Mouse (Mus musculus) adrenal gland, postnatal 4 days (tissue): ENCODE measurements at regions not wholly inside any gene's neighbourhood (a gene's known extent, or its start where the extent isn't known, plus 50 kb on each side); places are given as distances from the start of the nearest gene placed in this dataset.

Experiments
- DNase-seq, 2 experiments: peaks; one replicate each; pipeline ENCODE4 v3.0.0; 2021 to 2022; ENCODE audit warnings: low spot score in 2 of 2, mixed read lengths in 2 of 2

GRCm38 (mm10) chr13:107904851-107905250 is 139.4 kb upstream of the Smim15 start:
- no peak for DNase-seq

GRCm38 (mm10) chr13:107904051-107904740 is 140.1 kb upstream of the Smim15 start:
- no peak for DNase-seq

GRCm38 (mm10) chr13:107903150-107903959 is 140.9 kb upstream of the Smim15 start:
- DNase-seq, result no peak

GRCm38 (mm10) chr13:107902800-107903149 is 141.5 kb upstream of the Smim15 start:
- no peak for DNase-seq

GRCm38 (mm10) chr13:107899600-107900229 is 144.5 kb upstream of the Smim15 start:
- no peak for DNase-seq

- DNase-seq, result no peak
These were observed 146.6 kb upstream of the Smim15 start for GRCm38 (mm10) chr13:107897646-107898045.

- DNase-seq, result no peak
These were observed 147.1 kb upstream of the Smim15 start for GRCm38 (mm10) chr13:107897184-107897583.

- no peak for DNase-seq
These were observed 150.6 kb upstream of the Smim15 start for GRCm38 (mm10) chr13:107893581-107894183.

GRCm38 (mm10) chr13:107893081-107893480 is 151.2 kb upstream of the Smim15 start:
- no peak for DNase-seq

- no peak for DNase-seq
These were observed 152.3 kb upstream of the Smim15 start for GRCm38 (mm10) chr13:107891946-107892345.

- DNase-seq, result peak; percentile 39 to 48
These were observed 153.1 kb upstream of the Smim15 start for GRCm38 (mm10) chr13:107890866-107891821.

- DNase-seq, result peak; percentile 94 to 98
These were observed 154.0 kb upstream of the Smim15 start for GRCm38 (mm10) chr13:107889985-107890865.

GRCm38 (mm10) chr13:107889588-107889984 is 154.7 kb upstream of the Smim15 start:
- no peak for DNase-seq

GRCm38 (mm10) chr13:107888571-107889451 is 155.4 kb upstream of the Smim15 start:
- peak; percentile 40 to 55 for DNase-seq

GRCm38 (mm10) chr13:107888231-107888555 is 156.1 kb upstream of the Smim15 start:
- DNase-seq, result no peak

GRCm38 (mm10) chr13:107887366-107888230 is 156.6 kb upstream of the Smim15 start:
- no peak for DNase-seq

- no peak for DNase-seq
These were observed 159.4 kb upstream of the Smim15 start for GRCm38 (mm10) chr13:107884836-107885235.

GRCm38 (mm10) chr13:107882337-107882736 is 161.9 kb upstream of the Smim15 start:
- no peak for DNase-seq
